Mouse (Mus musculus) brown adipose tissue, adult 24 weeks (tissue): ENCODE results near the gene Aak1. TPM values are rescaled to one million over a fixed set of nuclear protein-coding genes. Genes with fewer than 3 reads are reported as not detected.
A peak's percentile ranks its signal among the peaks of the same experiment; 100 is the strongest.
"Not testable (repeated sequence)": the region's sequence is repeated elsewhere in the genome, so short reads cannot be mapped to it uniquely, and the experiment has no call there.

Experiments used
- H3K27ac ChIP-seq: fragments of 200-500 bp; replicated peaks from 2 replicates; pipeline ENCODE4 v1.5.1; 2012; ENCODE audit warnings: low read depth, mild to moderate bottlenecking, low read length
- H3K4me1 ChIP-seq: fragments of 200-500 bp; 2 replicates; pipeline ENCODE4 v1.6.1; 2012; ENCODE audit warnings: low read length, mixed read lengths; ENCODE audit not compliant: control insufficient read depth, insufficient read depth, insufficient read length
- H3K4me3 ChIP-seq: fragments of 200-500 bp; 2 replicates; pipeline ENCODE4 v1.5.1; 2012; ENCODE audit warnings: low read depth, mild to moderate bottlenecking, low read length, moderate library complexity; ENCODE audit not compliant: insufficient read depth
- polyA plus RNA-seq: library from polyadenylated mRNA; stranded (reverse); fragments of >200 nt; gene quantifications from 2 replicates; pipeline ENCODE4 v1.2.4, GENCODE M21; 2012; ENCODE audit not compliant: missing spikeins, insufficient read depth, insufficient read length

Gene Aak1
- polyA plus RNA-seq, 1 experiment = 13.2 TPM

GRCm38 (mm10) chr6:87028881-87029280, 179.6 kb downstream of the Aak1 start:
- Histone ChIP-seq H3K4me3 (no peak overlapping the region), H3K4me1 (peaks cover 2% of the 10 kb centered on the region), H3K27ac (no peak overlapping the region)

DNA sequence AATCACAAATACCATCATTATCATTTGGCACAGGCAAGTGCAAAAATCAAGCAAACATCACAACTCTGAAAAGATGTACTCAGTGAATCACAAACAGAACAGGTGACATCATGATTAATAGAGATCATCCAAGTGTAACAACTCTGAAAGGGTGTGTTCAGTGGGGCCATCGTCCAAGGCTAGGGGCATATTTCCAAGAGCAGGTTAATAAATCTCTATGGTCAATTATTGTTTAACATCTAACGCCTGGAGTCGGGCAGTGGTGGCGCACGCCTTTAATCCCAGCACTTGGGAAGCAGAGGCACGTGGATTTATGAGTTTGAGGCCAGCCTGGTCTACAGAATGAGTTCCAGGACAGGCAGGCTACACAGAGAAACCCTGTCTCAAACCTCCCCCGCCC, 182.0 kb downstream of the Aak1 start:
- H3K4me1 ChIP-seq, H3K27ac ChIP-seq, H3K4me3 ChIP-seq: not testable (repeated sequence)

GRCm38 (mm10) chr6:87032401-87032800, 183.1 kb downstream of the Aak1 start:
- Histone ChIP-seq H3K27ac (no peak overlapping the region), H3K4me1 (no peaks in the 10 kb centered on the region), H3K4me3 (no peak overlapping the region)

- no peak overlapping the region for H3K4me3 ChIP-seq
- H3K27ac ChIP-seq = no peak overlapping the region
- H3K4me1 ChIP-seq = no peaks in the 10 kb centered on the region
These were observed 185.1 kb downstream of the Aak1 start for GRCm38 (mm10) chr6:87034395-87034794.

- Histone ChIP-seq H3K27ac (no peak overlapping the region), H3K4me3 (no peak overlapping the region), H3K4me1 (no peaks in the 10 kb centered on the region)
These were observed 188.7 kb downstream of the Aak1 start for GRCm38 (mm10) chr6:87037826-87038620.

DNA sequence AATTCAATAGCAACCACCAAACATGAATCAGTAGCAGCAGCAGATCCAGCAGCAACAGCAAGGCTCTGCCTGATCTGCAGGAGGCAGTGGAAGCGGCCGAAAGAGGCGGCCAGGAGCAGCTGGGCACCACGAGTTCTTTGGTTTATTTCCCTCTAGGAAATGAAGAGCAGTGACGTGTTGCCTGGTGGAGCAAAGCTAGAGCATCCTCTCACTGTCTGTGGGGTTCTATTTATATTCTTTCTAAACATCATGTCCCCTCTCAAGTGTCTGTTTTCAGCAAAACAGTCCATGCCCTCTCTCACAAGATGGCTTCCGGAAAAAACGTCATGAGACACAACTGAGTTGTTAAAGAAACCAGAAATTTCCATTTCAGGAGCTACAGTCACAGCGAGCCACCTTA, 189.8 kb downstream of the Aak1 start:
- H3K27ac ChIP-seq = no peak overlapping the region
- peaks cover 5% of the 10 kb centered on the region; the same call in 1 of the 2 replicates for H3K4me1 ChIP-seq
- no peak overlapping the region for H3K4me3 ChIP-seq

DNA sequence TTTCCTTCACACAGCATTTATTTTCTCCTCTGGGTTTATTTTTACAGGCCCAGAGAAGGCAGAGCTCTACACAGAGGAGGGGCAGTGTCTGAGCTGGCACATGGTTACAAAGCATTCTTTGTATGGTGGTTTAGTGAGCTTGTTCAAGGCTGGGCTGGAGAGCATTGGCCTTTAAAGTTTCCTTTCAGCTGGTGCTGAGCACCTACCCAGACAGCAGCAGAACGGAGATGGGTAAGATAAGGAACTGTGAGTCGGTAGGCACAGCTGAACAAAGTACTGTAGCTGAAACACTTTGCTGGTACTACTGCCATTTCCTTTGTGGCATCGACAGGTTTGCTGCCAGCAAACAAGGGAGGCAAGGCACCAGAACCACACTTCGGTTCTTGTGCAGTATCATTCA, 191.7 kb downstream of the Aak1 start:
- Histone ChIP-seq H3K27ac (no peak overlapping the region), H3K4me1 (peaks cover 5% of the 10 kb centered on the region; the same call in 1 of the 2 replicates), H3K4me3 (no peak overlapping the region)

- Histone ChIP-seq H3K4me3 (no peak overlapping the region), H3K4me1 (peaks cover 5% of the 10 kb centered on the region; the same call in 1 of the 2 replicates), H3K27ac (no peak overlapping the region)
These were observed 192.1 kb downstream of the Aak1 start for GRCm38 (mm10) chr6:87041431-87041830.

DNA sequence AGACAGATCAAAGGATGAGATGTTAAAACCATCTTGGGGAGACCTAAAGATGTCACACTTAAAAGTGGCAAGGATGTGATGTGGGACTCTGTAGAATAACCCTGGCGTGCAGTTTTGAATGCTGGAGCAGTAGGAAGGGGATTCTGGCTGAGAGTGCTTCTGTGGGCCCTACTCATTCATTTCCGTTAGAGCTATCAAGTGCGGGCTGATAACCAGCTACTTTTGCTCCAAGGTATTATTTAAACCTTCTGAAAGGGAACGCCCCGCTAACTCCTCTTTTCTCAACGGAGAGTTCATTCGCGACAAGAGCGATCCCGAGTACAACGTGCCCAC, 192.7 kb downstream of the Aak1 start:
- Histone ChIP-seq H3K4me3 (peak overlapping the region; percentile 67), H3K27ac (peak overlapping the region; percentile 82), H3K4me1 (peaks cover 5% of the 10 kb centered on the region; the same call in 1 of the 2 replicates)

DNA sequence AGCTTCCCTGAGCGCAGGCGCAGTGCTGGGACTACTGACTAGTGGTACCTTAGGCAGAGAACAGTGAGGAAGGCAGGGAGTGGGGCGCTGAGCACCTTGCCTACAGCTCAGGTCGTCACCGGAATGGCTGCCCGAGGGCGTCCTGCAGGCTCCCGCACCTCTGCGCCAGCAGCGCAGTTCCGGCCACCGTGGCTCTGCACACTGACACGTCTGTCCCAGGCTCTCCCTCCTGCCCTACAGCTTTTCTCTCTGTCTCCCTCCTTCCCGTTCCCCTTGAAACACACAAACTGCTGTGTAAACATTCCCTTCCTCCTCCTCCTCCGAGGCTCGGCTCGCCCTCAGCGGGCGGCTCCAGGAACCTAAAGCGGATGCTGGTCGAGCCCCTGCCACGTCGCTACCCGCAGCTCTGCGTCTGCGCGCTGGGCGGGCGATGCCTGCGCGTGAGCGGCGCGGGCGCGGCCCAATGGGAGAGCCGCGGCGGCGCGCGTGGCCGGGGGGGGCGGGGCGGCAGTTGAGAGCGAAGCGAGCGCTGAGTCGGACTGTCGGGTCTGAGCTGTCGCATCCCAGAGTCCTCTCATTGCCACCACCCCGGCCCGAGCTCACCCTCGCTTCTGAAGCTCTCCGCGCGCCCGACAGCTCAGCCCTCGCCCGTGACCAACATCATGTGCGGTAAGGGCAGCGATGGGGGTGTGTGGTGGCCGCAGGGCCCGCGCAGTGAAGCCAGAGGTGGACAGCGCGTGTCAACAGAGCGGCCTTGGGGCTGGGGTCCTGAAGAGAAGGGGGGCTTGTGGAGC, 193.2 kb downstream of the Aak1 start, which contains the start of gene Gfpt1:
TSS of gene Gfpt1 (plus strand) at position 510 of the 794 bp plus-strand sequence.
- Histone ChIP-seq H3K4me1 (peaks cover 5% of the 10 kb centered on the region; the same call in 1 of the 2 replicates), H3K4me3 (peak within 1 kb of the TSS; percentile 90), H3K27ac (peak within 1 kb of the TSS; percentile 82)

- Histone ChIP-seq H3K27ac (no peak overlapping the region), H3K4me3 (peak overlapping the region; percentile 90), H3K4me1 (peaks cover 5% of the 10 kb centered on the region; the same call in 1 of the 2 replicates)
These were observed 193.8 kb downstream of the Aak1 start for GRCm38 (mm10) chr6:87043131-87043516.

- Histone ChIP-seq H3K27ac (no peak overlapping the region), H3K4me1 (peaks cover 5% of the 10 kb centered on the region; the same call in 1 of the 2 replicates), H3K4me3 (no peak overlapping the region)
These were observed 195.6 kb downstream of the Aak1 start for GRCm38 (mm10) chr6:87044895-87045294.

GRCm38 (mm10) chr6:87045507-87045906, 196.2 kb downstream of the Aak1 start:
- H3K4me3 ChIP-seq = no peak overlapping the region
- H3K4me1 ChIP-seq = peaks cover 5% of the 10 kb centered on the region; the same call in 1 of the 2 replicates
- no peak overlapping the region for H3K27ac ChIP-seq

GRCm38 (mm10) chr6:87048712-87049111, 199.4 kb downstream of the Aak1 start:
- not testable (repeated sequence) for H3K27ac ChIP-seq, H3K4me3 ChIP-seq, H3K4me1 ChIP-seq

- H3K27ac ChIP-seq = no peak overlapping the region
- no peaks in the 10 kb centered on the region for H3K4me1 ChIP-seq
- H3K4me3 ChIP-seq = no peak overlapping the region
These were observed 202.6 kb downstream of the Aak1 start for GRCm38 (mm10) chr6:87051886-87052425.
